Mouse (Mus musculus) ES-E14 (cell line): ENCODE data around the gene Nfe2. TPM values are rescaled to one million over a fixed set of nuclear protein-coding genes. Genes with fewer than 3 reads are reported as not detected.

ENCODE experiments used
- DNase-seq: peaks from one replicate; pipeline ENCODE4 v3.0.0-alpha.2; 2013; ENCODE audit warnings: low read depth, low spot score
- H3K27ac ChIP-seq: 2 replicates; pipeline ENCODE4 v1.5.1; 2012; ENCODE audit warnings: low read depth, mild to moderate bottlenecking, low read length, moderate library complexity, mixed read lengths; ENCODE audit not compliant: poor library complexity, insufficient read depth, severe bottlenecking
- H3K36me3 ChIP-seq: 2 replicates; pipeline ENCODE4 v1.6.1; 2012; ENCODE audit warnings: mild to moderate bottlenecking, low read length, moderate library complexity, mixed read lengths; ENCODE audit not compliant: control insufficient read depth, poor library complexity, insufficient read depth, severe bottlenecking
- H3K4me1 ChIP-seq, 2 experiments: fragments of 150-350 bp in 1 of 2; sonication (generic) in 1 of 2; 2 replicates each; pipeline ENCODE4 v1.6.1; 2012; ENCODE audit warnings: low read length in 2 of 2, mild to moderate bottlenecking in 1 of 2, mixed read lengths in 1 of 2; ENCODE audit not compliant: control insufficient read depth in 2 of 2, insufficient read depth in 2 of 2, poor library complexity in 1 of 2
- H3K4me3 ChIP-seq, 2 experiments: fragments of 150-350 bp in 1 of 2; sonication (generic) in 1 of 2; 2 replicates each; pipeline ENCODE4 v1.5.1; 2012; ENCODE audit warnings: low read length in 2 of 2, low read depth in 1 of 2, mild to moderate bottlenecking in 1 of 2, mixed read lengths in 1 of 2; ENCODE audit not compliant: insufficient read depth in 1 of 2, poor library complexity in 1 of 2, severe bottlenecking in 1 of 2
- H3K9ac ChIP-seq: 2 replicates; pipeline ENCODE4 v1.6.1; 2012; ENCODE audit warnings: low read depth, mild to moderate bottlenecking, low read length, mixed read lengths; ENCODE audit not compliant: poor library complexity, insufficient read depth, severe bottlenecking
- H3K9me3 ChIP-seq: fragments of 150-350 bp; sonication (generic); 2 replicates; pipeline ENCODE4 v1.6.1; 2012; ENCODE audit warnings: low read depth, mild to moderate bottlenecking, low read length; ENCODE audit not compliant: control insufficient read depth, insufficient read depth
- CHD2 ChIP-seq: IDR thresholded peaks from 2 replicates; pipeline ENCODE4 v1.6.1; 2014; ENCODE audit warnings: mild to moderate bottlenecking, low read depth, low read length, inconsistent platforms
- HCFC1 ChIP-seq: IDR thresholded peaks from 2 replicates; pipeline ENCODE4 v1.6.1; 2012; ENCODE audit warnings: low read length, inconsistent platforms, borderline replicate concordance; ENCODE audit not compliant: insufficient read depth
- MAFK ChIP-seq: IDR thresholded peaks from 2 replicates; pipeline ENCODE4 v1.6.1; 2014; ENCODE audit warnings: mild to moderate bottlenecking, low read depth, low read length, inconsistent platforms; ENCODE audit not compliant: insufficient read depth
- ZC3H11A ChIP-seq: IDR thresholded peaks from 2 replicates; pipeline ENCODE4 v1.6.1; 2012; ENCODE audit warnings: low read depth, mild to moderate bottlenecking, inconsistent platforms, low read length, borderline replicate concordance
- ZNF384 ChIP-seq: IDR thresholded peaks from 2 replicates; pipeline ENCODE4 v1.6.1; 2012; ENCODE audit warnings: low read depth, low read length, inconsistent platforms
- in situ Hi-C, 2 experiments: fragments of 600-800 bp; cut with MboI; formaldehyde crosslinking; loops; one replicate each; pipeline ENCODE4 v1.15.1; 2025; ENCODE audit warnings: low sequenced_read_pairs in 2 of 2, inconsistent platforms in 1 of 2; ENCODE audit not compliant: unreplicated experiment in 2 of 2
- total RNA-seq: library from RNA; depleted of rRNA; stranded (reverse); fragments of 300-350 nt; gene quantifications from 2 replicates; pipeline ENCODE4 v1.2.3, GENCODE M21; 2012

Gene Nfe2
- total RNA-seq, 1 experiment, result 0.49 TPM

DNA sequence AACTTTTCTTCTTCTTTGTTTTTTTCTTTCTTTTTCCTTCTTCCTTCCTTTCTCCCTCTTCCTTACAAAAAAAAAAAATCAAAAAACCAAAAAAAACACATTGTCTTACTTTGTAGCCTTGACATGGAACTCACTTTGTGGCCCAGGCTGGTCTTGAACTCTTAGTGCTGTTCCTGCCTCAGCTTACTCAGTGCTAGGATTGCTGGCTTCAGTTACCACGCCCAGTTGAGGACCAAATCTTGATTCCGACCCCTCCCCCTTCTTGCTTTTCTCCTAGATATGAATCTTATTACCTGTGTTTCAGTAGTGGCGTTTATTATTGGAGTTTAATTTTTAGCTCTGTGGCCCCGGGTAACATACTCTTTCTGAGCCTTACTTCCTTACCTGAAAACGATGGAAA lies 959 bp upstream of the Nfe2 start:
- no peaks in the 10 kb centered on the region for H3K36me3 ChIP-seq
- no peak for DNase-seq
- H3K4me3 ChIP-seq, result no peak overlapping the region
- no peak overlapping the region for H3K9ac ChIP-seq
- no peaks in the 10 kb centered on the region for H3K9me3 ChIP-seq
- peaks cover 0 to 16% of the 10 kb centered on the region in 2 experiments; a peak in 2 of 4 replicates for H3K4me1 ChIP-seq
- no peak overlapping the region for H3K27ac ChIP-seq
- in situ Hi-C loops, result no loop called here
- no peak for TF ChIP-seq HCFC1
- no peak for TF ChIP-seq MAFK
- no peak for TF ChIP-seq ZNF384
- no peak for TF ChIP-seq ZC3H11A
- TF ChIP-seq CHD2, result no peak

GRCm38 (mm10) chr15:103256210-103256986 lies 1.8 kb downstream of the Nfe2 start:
- in situ Hi-C loops, result no loop called here
- H3K9ac ChIP-seq, result no peak overlapping the region

GRCm38 (mm10) chr15:103255169-103255568 lies 3.0 kb downstream of the Nfe2 start:
- no peak for TF ChIP-seq ZC3H11A
- Histone ChIP-seq H3K36me3 (no peaks in the 10 kb centered on the region), H3K27ac (no peak overlapping the region), H3K4me3 (peak overlapping the region; percentile 49 to 61), H3K9ac (peak overlapping the region; percentile 62), H3K9me3 (no peaks in the 10 kb centered on the region), H3K4me1 (peaks cover 0 to 16% of the 10 kb centered on the region in 2 experiments; a peak in 2 of 4 replicates)
- DNase-seq, result no peak
- in situ Hi-C loops, result no loop called here

More at GRCm38 (mm10) chr15:103256210-103256986, 1.8 kb downstream of the Nfe2 start:
- TF ChIP-seq HCFC1, result no peak
- TF ChIP-seq ZNF384, result no peak
- TF ChIP-seq MAFK, result no peak
- H3K36me3 ChIP-seq, result no peaks in the 10 kb centered on the region
- no peak overlapping the region for H3K27ac ChIP-seq
- no peak for DNase-seq
- peaks cover 0 to 16% of the 10 kb centered on the region in 2 experiments; a peak in 2 of 4 replicates for H3K4me1 ChIP-seq
- no peak overlapping the region for H3K4me3 ChIP-seq
- no peaks in the 10 kb centered on the region for H3K9me3 ChIP-seq

DNA sequence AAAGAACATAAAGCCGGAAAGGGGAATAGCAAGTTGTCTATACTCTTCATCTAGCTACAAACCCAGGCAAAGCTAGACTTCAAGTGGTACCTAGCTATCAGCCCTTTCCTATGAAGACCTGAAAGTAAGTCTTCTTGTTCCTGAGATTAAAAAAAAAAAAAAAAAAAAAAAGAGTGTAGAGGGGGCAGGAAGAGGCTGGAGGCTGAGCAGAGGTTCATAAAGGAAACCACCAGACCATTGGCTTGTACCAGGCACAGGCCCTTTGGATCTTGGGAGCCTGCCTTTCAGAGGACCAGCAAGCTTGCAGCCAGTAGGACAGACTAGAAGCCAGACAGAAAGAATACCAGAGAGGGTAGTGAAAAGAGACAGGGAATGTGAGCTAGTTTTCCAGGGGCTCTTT lies 4.9 kb downstream of the Nfe2 start:
- H3K9me3 ChIP-seq, result no peaks in the 10 kb centered on the region
- no peak for DNase-seq
- peaks cover 0 to 10% of the 10 kb centered on the region in 2 experiments; a peak in 2 of 4 replicates for H3K4me1 ChIP-seq
- no peak overlapping the region for H3K4me3 ChIP-seq
- in situ Hi-C loops, result no loop called here
- H3K27ac ChIP-seq, result no peak overlapping the region
- no peak for TF ChIP-seq ZC3H11A
- TF ChIP-seq HCFC1, result no peak
- TF ChIP-seq ZNF384, result no peak
- TF ChIP-seq MAFK, result no peak
- no peak for TF ChIP-seq CHD2
- H3K9ac ChIP-seq, result no peak overlapping the region
- peaks cover 6% of the 10 kb centered on the region for H3K36me3 ChIP-seq
